Mouse (Mus musculus) myocyte (in vitro differentiated cells): ENCODE results near the gene Cyren.

Experiments used
- MYOD1 ChIP-seq, 3 experiments: IDR thresholded peaks; one replicate each; pipeline ENCODE4 v1.6.1; 2011; ENCODE audit warnings: control low read depth in 2 of 3, low read depth in 2 of 3, mild to moderate bottlenecking in 2 of 3, moderate library complexity in 1 of 3; ENCODE audit not compliant: insufficient read length in 2 of 3, control insufficient read depth in 1 of 3
- POLR2A ChIP-seq: IDR thresholded peaks from one replicate; pipeline ENCODE4 v1.6.1; 2011; ENCODE audit warnings: low read depth, mild to moderate bottlenecking, control low read depth, moderate library complexity; ENCODE audit not compliant: insufficient read length
- TCF12 ChIP-seq: IDR thresholded peaks from one replicate; pipeline ENCODE4 v1.6.1; 2011; ENCODE audit warnings: mild to moderate bottlenecking, control low read depth; ENCODE audit not compliant: poor library complexity, insufficient read depth, severe bottlenecking

DNA sequence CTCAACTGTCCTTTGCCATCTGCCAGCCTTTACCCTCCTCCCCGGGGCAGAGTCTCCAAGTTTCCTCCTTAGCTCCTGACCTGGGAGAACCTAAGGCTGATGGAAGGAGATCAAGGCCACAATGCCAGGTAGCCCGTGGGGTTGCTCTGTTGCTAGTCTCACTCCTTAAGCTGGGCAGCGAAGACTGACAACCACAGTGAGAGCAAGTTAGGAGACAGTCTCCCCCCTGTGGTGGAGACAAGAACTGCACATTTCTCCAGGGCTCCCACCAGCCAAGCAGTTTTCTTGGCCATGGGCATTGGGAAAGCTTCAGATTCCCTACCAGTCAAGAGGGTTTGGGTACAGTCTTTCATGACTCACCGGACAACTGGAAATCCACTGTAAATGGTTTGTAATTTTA is 49.3 kb upstream of the Cyren start:
- no peak for TF ChIP-seq POLR2A
- TF ChIP-seq MYOD1 (IDR thresholded peaks at IDR 0.05; ENCODE audit: control insufficient read depth in 1 of 3, insufficient read length in 2 of 3, low read depth in 2 of 3): no peak
- TF ChIP-seq TCF12: no peak
